Mouse (Mus musculus) embryonic fibroblast, embryonic 13.5 days (primary cell): ENCODE measurements at regions not wholly inside any gene's neighbourhood (a gene's known extent, or its start where the extent isn't known, plus 50 kb on each side); places are given as distances from the start of the nearest gene placed in this dataset.

Source experiments
- CTCF ChIP-seq: IDR thresholded peaks from 2 replicates; pipeline ENCODE4 v1.5.1; 2011; ENCODE audit warnings: mild to moderate bottlenecking, control low read depth, low read length, moderate library complexity, borderline replicate concordance; ENCODE audit not compliant: insufficient read depth
- POLR2A ChIP-seq: IDR thresholded peaks from 2 replicates; pipeline ENCODE4 v1.6.1; 2011; ENCODE audit warnings: low read depth, mild to moderate bottlenecking, control low read depth, low read length, moderate library complexity

DNA sequence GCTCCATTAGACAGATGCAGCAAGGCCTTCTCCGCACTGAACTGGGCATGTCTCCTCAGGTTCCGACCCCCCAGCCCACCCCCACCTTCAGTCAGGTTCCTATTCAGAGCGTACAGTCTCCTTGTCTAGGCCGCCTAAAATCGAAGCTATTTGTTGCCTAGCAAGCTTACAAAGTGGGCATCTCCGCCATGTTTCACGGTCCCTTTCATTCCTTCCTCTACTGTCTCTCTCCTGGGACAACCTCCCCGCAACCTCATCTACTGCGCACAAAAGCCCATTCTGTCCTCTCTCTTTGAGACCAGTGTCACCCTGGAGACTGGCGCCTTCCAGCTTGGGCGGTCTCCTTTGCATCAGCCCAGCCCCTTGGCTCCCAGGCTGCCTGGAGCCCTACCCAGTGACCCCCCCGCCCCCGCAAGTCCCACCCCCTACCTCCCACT lies 86.8 kb downstream of the Amer3 start:
- TF ChIP-seq CTCF: no peak
- no peak for TF ChIP-seq POLR2A
